Mouse (Mus musculus): ENCODE data around the gene 6430531B16Rik.

6430531B16Rik gene

GRCm38 (mm10) chr7:139936705-139937104 lies 41.9 kb downstream of the 6430531B16Rik start:
- no peak for DNase-seq

GRCm38 (mm10) chr7:139930732-139931131 lies 47.8 kb downstream of the 6430531B16Rik start:
- DNase-seq, result peak; percentile 84 to 85

Measured in cerebellum, postnatal 10 days (tissue).